Mouse (Mus musculus): ENCODE data around the gene Gpx4.
"Not testable (repeated sequence)": the region's sequence is repeated elsewhere in the genome, so short reads cannot be mapped to it uniquely, and the experiment has no call there.

Gene Gpx4

GRCm38 (mm10) chr10:80023758-80024157 lies 23.2 kb upstream of the Gpx4 start:
- DNase-seq (ENCODE audit: low spot score) = no peak

DNA sequence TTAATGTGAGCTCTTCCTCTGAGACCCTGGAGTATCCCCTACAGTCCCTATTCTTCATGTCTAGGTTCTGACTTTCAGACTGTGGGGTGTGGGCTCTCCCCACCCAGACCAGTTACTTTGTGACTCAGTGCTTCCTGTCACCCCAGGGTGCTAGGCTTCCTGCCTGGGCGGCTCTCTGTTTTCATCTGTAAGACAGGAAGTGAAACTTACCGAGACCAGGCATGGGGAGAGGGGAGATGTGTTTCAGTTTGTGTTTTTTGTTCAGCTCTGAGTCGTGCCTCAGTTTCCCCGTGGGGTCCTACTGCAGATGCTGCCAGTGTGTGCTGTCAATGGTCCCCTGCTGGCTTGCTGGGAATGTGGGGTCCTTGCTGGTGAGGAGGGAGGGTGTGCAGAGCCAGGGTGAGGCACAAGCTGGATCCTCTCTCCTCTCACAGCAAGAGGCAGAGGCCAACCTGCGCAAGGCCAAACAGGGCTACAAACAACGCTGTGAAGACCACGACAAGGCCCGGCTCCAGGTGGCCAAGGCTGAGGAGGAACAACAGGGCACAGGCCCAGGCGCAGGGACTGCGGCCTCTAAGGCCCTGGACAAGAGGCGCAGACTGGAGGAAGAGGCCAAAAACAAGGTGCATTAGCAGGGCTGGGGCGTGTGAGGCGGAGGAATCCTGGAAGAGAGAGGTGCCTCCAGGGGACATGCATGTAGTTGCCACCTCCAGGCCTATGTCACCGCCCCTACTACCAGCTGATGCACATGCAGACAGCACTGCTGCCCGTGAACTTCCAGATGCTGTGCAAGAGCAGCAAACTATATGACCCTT lies 22.5 kb upstream of the Gpx4 start:
- peak; percentile 40 for DNase-seq (ENCODE audit: low spot score)

DNA sequence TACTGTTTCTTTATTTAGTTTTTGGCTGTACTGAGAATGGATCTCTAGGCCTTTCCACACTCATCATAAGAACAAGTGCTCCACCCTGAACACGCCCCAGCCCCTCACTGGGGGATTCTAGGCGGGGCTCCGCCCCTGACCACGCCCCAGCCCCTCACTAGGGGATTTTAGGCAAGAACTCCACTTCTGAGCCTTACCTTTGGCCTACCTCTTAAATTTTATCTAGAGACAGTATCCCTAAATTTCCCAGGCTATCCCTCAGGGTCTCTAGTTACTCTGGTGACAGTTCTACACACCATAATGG lies 22.0 kb upstream of the Gpx4 start:
- no peak for DNase-seq (ENCODE audit: low spot score)

- DNase-seq (ENCODE audit: low spot score) = no peak
These were observed 21.5 kb upstream of the Gpx4 start for GRCm38 (mm10) chr10:80025463-80025862.

DNA sequence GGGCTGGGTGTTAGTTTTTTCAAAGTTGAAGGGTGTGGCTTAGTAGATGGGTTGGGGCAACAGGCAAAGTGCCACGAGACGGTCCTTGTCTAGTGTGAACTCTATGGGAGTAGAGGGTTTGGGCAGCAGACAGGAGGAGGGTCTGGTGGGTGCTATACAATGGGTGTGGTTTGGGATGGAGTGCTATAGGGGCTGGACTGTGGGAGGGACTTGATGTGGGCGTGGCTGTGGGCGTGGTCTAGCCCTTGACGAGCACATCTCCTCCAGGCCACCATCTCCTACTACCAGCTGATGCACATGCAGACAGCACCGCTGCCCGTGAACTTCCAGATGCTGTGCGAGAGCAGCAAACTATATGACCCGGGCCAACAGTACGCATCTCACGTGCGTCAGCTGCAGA lies 21.1 kb upstream of the Gpx4 start:
- DNase-seq (ENCODE audit: low spot score) = no peak

DNA sequence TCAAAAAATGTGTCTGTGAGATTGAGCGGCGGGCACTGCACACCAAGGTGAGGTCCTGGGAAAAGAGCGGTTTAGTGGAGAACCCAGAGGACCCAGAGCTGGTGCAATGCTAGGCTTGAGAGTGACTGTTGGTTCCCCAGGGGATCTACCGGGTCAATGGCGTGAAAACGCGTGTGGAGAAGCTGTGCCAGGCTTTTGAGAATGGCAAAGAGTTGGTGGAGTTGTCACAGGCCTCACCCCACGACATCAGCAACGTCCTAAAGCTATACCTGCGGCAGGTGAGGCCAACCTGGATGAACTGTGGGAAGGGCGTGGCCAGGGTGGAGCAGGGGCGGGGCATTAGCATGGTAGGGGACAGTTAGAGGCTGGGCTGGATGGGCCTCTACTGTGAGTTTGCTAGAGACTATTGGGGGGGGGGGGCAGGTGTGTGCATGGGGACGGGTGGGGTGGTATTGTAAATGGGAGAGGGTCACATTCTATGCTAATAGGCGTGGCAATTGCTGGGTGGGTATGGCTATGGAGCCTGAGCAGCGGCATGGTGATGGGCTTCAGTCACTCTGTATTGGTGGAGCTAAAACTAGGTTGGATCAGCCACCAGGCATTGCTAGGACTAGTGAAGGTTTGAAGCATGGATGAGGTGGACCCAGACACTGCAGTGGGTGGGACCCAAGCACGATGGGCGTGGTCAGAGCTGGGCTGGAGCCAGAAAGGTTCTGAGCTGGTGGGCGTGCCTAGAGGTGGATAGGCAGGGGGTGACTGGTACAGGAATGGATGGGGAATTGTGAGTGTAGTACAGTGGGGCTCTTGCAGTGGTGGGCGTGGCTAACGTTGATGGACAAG lies 19.1 kb upstream of the Gpx4 start:
- DNase-seq (ENCODE audit: low spot score) = no peak

- no peak for DNase-seq (ENCODE audit: low spot score)
These were observed 18.5 kb upstream of the Gpx4 start for GRCm38 (mm10) chr10:80028521-80028846.

DNA sequence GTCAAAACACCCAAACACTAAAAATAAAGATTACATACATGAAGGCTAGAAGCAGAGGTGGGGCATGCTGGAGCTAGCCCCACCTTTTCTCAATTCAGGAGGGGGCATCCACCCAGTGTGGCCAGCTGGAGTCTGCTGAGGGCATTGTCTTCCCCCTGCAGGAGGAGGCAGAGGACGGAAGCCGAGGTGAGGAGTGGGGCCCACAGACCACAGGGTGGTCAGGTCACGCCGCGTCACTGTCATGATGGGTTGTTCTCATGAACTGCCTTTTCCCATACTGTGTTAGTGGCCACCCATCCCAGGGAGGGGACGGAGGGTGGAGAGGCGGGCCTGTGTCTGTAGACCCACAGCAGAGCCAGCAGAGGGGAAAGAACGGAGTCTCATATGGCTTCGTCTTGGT lies 16.8 kb upstream of the Gpx4 start:
- no peak for DNase-seq (ENCODE audit: low spot score)

- DNase-seq (ENCODE audit: low spot score) = no peak
These were observed 16.2 kb upstream of the Gpx4 start for GRCm38 (mm10) chr10:80030736-80031135.

DNA sequence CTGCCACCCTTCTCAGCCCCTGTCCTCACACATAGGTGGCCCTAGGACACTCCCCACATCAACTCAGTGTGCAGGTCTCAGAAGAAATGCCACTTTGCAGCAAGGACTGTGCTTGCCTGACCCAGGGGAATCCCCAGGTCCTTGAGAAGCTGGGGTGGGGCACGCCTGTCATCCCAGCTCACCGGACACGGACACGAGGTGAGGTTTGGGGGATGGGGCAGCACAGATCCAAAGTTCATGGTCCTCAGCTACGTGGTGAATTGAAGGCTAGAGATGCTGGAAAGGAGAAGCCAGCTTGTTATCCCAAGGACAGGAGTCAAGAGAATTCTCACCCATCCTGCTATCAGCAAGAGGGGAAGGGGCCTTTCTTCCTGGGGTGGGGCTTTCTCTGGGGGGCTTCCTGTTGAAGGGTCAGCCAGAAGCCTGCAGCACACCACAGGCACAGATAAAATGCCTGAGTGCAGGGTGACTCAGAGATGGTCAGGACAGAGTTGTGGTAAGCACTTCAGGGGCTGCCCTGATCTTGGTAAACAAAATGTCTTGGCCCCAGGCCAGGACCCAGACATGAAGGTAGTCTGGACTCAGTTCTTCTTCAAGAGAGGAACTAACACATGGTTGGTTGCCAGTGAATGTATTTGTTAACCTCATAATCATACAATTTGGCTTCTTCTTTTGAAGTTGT lies 14.0 kb upstream of the Gpx4 start:
- peak; percentile 47 for DNase-seq (ENCODE audit: low spot score)

DNA sequence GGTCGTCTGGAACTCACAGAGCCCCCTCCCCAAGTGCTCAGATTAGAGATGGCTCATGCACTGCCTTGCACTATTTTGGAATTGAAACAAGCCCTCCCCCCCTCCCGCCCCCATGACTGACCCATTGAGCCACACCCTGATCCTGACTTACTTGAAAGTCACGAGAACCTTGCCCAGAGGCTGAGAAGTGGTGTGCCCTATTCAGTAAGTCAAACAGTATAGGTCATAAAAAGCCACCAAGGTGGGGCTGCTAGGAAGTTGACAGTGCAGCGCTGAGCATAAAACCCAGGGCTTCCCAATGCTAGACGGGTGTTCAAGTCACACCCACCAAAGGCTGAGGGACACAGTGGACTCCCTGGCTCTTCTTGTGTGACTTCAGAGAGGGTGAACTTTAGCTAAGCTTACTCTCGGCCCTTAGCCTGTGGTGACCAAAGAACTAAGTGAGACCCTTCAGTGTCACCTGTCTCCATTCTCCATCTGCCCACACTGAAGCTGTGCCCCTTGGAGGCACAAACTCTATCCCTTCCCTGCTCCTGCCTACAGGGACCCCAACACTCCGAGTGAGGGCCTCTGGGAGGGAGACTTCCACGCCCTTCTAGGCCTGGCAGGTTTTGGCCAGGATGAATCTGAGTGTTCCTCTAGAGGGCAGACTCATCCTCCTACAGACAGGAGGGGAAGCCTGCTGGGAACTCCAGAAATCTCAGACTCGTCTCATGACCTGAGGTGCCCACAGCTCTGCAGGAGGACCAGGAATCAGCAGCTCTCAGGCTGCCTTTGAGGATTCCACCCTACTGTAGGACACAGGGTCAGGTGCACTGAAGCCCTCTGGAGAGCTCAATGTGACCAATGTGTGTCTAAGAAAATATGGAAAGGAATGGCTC lies 13.2 kb upstream of the Gpx4 start:
- no peak for DNase-seq (ENCODE audit: low spot score)

- no peak for DNase-seq (ENCODE audit: low spot score)
These were observed 11.8 kb upstream of the Gpx4 start for GRCm38 (mm10) chr10:80035148-80035547.

- no peak for DNase-seq (ENCODE audit: low spot score)
These were observed 11.3 kb upstream of the Gpx4 start for GRCm38 (mm10) chr10:80035686-80036085.

DNA sequence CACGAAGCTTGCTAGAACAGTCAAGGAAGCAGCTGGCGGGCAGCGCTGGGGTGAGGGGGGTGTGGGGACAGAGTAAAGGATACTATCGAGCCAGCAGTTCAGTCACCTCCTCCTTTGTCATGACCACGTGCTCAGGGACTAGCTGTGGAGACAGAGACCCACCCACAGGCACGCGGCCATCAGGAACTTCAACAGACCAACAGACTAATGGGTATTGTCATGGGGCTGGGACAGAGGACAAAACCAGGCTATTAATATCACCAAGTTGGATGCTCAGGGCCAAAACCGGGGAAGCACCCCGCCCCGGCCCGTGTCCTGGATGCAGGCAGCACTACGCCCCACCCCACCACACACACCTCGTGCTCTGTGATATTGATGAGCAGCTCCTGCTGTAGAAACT lies 10.1 kb upstream of the Gpx4 start:
- DNase-seq (ENCODE audit: low spot score) = no peak

DNA sequence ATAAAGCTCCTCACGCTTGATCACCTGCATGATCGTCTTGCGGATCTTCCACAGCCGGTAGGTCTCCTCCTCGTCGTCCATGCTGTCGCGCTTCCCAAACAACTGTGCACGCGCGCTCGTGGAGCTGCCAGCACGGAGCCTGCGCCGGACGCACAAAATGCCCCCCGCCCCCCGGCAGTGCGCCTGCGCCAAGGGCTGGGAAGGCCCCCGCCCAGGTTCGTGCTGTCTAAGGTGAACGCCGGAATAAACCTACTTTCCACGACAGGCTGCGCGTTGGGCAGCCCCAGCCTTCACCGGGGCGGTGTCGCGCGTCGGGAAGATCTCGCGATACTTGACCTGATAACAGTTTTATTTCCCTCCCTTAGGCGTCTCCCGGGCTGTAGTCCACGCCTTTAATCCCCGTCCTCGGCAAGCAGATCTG lies 7.4 kb upstream of the Gpx4 start, which contains the start of gene Polr2e:
Gene Polr2e (minus strand): TSS at position 237 of the 421 bp plus-strand sequence.
- DNase-seq (ENCODE audit: low spot score) = peak; percentile 99

- not testable (repeated sequence) for DNase-seq (ENCODE audit: low spot score)
These were observed 5.4 kb upstream of the Gpx4 start for GRCm38 (mm10) chr10:80041409-80042060.

GRCm38 (mm10) chr10:80044087-80044486 lies 2.9 kb upstream of the Gpx4 start:
- DNase-seq (ENCODE audit: low spot score) = no peak

DNA sequence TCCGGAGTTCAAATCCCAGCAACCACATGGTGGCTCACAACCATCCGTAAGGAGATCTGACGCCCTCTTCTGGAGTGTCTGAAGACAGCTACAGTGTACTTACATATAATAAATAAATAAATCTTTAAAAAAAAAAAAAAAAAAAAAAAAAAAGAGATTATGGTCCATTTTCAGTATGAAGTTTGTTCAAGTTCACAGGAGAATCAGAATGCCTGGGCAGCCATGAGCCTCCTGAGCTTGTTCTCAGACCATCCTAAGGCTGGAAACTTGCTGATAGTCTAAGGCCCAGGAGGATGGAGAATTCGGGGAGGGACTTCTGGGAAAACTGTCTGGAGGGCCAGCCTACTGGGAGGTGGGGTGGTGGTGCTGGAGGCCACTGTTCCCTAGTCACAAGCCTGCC lies 1.6 kb upstream of the Gpx4 start:
- DNase-seq (ENCODE audit: low spot score) = not testable (repeated sequence)

GRCm38 (mm10) chr10:80045766-80046165 lies 1.2 kb upstream of the Gpx4 start:
- no peak for DNase-seq (ENCODE audit: low spot score)

DNA sequence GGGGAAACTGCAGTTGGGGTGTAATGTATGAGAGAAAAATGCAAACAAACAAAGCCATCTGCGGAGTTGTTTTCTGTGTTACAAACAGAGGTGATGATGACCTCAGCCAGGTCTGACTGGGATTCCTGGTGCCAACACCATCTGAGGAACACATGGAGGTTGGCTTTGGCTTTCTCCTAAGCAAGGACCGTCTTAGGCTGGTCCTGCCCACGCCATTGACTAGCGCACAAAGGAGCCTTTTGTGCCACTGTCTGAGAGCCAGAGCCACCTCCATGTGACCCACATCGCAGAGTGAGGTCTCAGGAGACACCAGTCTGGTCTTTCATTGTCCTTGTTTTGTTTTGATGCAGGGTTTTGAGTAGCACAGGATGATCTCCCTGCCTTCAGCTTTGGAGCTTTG lies 1.4 kb downstream of the Gpx4 start:
- DNase-seq (ENCODE audit: low spot score) = no peak

GRCm38 (mm10) chr10:80048834-80049233 lies 1.9 kb downstream of the Gpx4 start:
- no peak for DNase-seq (ENCODE audit: low spot score)

All from spleen, adult 12 weeks (tissue).